Mouse (Mus musculus) kidney, adult 2 months (tissue): ENCODE data around the gene Tesc.

Experiments
- CTCF ChIP-seq: fragments of 200-500 bp; conservative IDR thresholded peaks from 2 replicates; pipeline ENCODE4 v1.5.1; 2011; ENCODE audit warnings: low read depth, mild to moderate bottlenecking, control low read depth, low read length, moderate library complexity, mixed read lengths; ENCODE audit not compliant: insufficient read depth, insufficient read length
- POLR2A ChIP-seq: fragments of 200-500 bp; IDR thresholded peaks from one replicate; pipeline ENCODE4 v1.6.1; 2011; ENCODE audit warnings: low read depth, low read length, control low read depth

- no peak for TF ChIP-seq CTCF
- TF ChIP-seq POLR2A = no peak
These were observed 40.5 kb downstream of the Tesc start for GRCm38 (mm10) chr5:118067984-118068494.
